Mouse (Mus musculus) thymus, adult 2 months (tissue): ENCODE results near the gene Gm4181. TPM values are rescaled to one million over a fixed set of nuclear protein-coding genes. Genes with fewer than 3 reads are reported as not detected.
"Not testable (repeated sequence)": the region's sequence is repeated elsewhere in the genome, so short reads cannot be mapped to it uniquely, and the experiment has no call there.

ENCODE experiments used
- DNase-seq: peaks from one replicate; pipeline ENCODE4 v3.0.0; 2021
- H3K27ac ChIP-seq: fragments of 200-500 bp; 2 replicates; pipeline ENCODE4 v1.5.1; 2012; ENCODE audit warnings: low read length, control low read depth; ENCODE audit not compliant: control insufficient read depth, insufficient read depth
- H3K27me3 ChIP-seq: fragments of 200-500 bp; 2 replicates; pipeline ENCODE4 v1.6.1; 2012; ENCODE audit warnings: mild to moderate bottlenecking, low read length, moderate library complexity, mixed read lengths; ENCODE audit not compliant: control insufficient read depth, insufficient read depth
- H3K36me3 ChIP-seq: fragments of 200-500 bp; 2 replicates; pipeline ENCODE4 v1.6.1; 2012; ENCODE audit warnings: mild to moderate bottlenecking, low read length, moderate library complexity; ENCODE audit not compliant: control insufficient read depth, insufficient read depth
- H3K4me1 ChIP-seq: fragments of 200-500 bp; replicated peaks from 2 replicates; pipeline ENCODE4 v1.6.1; 2012; ENCODE audit warnings: low read length; ENCODE audit not compliant: control insufficient read depth, insufficient read depth
- H3K4me3 ChIP-seq: fragments of 200-500 bp; 2 replicates; pipeline ENCODE4 v1.5.1; 2012; ENCODE audit warnings: mild to moderate bottlenecking, low read length, control low read depth, moderate library complexity; ENCODE audit not compliant: control insufficient read depth, insufficient read depth
- CTCF ChIP-seq: fragments of 200-500 bp; IDR thresholded peaks from 2 replicates; pipeline ENCODE4 v1.5.1; 2012; ENCODE audit warnings: mild to moderate bottlenecking, control low read depth, low read length, moderate library complexity, borderline replicate concordance; ENCODE audit not compliant: control insufficient read depth, poor library complexity, insufficient read depth; ENCODE audit errors: extremely low read depth
- POLR2A ChIP-seq: fragments of 200-500 bp; IDR thresholded peaks from 2 replicates; pipeline ENCODE4 v1.6.1; 2012; ENCODE audit warnings: mild to moderate bottlenecking, low read length, control low read depth, moderate library complexity; ENCODE audit not compliant: control insufficient read depth, poor library complexity, insufficient read depth; ENCODE audit errors: extremely low read depth
- WGBS: fragments of 180-500 bp; shearing (Covaris S2); methylation state at CpG from one replicate; pipeline ENCODE4 v1.1.7; 2018; 5-methylcytosine and 5-hydroxymethylcytosine counted together
- polyA plus RNA-seq: library from polyadenylated mRNA; depleted of rRNA; stranded (reverse); fragments of >200 nt; gene quantifications from 2 replicates; pipeline ENCODE4 v1.2.3, GENCODE M21; 2012; rRNA removed

Gene Gm4181
- not detected in 2 replicates for polyA plus RNA-seq

- not testable (repeated sequence) for H3K27me3 ChIP-seq, DNase-seq, H3K4me1 ChIP-seq, H3K4me3 ChIP-seq, H3K27ac ChIP-seq, H3K36me3 ChIP-seq
- WGBS, result 94% methylated on average over 1 of the region's 1 CpGs
Measured at GRCm38 (mm10) chr14:51635566-51635965, at the start of gene Gm4181. Gene Gm4181 (minus strand): TSS chr14:51635666.

DNA sequence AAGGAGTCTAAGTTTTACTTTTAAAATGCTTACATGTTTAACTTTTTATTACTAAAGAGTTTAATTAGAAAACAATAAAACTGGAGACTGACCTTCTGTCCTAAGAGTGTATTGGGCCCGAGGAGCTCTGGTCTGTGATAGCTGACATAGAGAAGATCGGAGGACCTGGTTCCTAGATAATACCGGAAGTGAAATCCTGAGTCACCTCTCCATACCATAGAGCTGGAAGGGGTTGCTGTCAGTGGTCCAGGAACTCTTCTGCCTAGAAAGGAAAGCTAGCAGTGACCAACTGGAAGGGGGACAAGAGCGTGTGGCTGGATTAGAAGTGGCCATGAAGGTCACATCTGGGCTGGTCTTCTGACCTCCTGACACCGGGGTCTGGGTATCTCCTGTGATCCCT, 41.8 kb upstream of the Gm4181 start:
- TF ChIP-seq POLR2A, result no peak
- no peak for TF ChIP-seq CTCF

GRCm38 (mm10) chr14:51632426-51632825, 3.0 kb downstream of the Gm4181 start:
- not testable (repeated sequence) for H3K27ac ChIP-seq, H3K36me3 ChIP-seq, H3K27me3 ChIP-seq, H3K4me1 ChIP-seq, H3K4me3 ChIP-seq
- 97% methylated on average over 1 of the region's 1 CpGs for WGBS
- peak; percentile 14 for DNase-seq

More for the DNA sequence above, 41.8 kb upstream of the Gm4181 start:
- Histone ChIP-seq H3K4me1 (no peaks in the 10 kb centered on the region), H3K27ac (no peak overlapping the region), H3K4me3 (no peak overlapping the region), H3K27me3 (no peaks in the 10 kb centered on the region), H3K36me3 (no peaks in the 10 kb centered on the region)
- WGBS, result 95% methylated on average over 5 of the region's 5 CpGs
- no peak for DNase-seq

DNA sequence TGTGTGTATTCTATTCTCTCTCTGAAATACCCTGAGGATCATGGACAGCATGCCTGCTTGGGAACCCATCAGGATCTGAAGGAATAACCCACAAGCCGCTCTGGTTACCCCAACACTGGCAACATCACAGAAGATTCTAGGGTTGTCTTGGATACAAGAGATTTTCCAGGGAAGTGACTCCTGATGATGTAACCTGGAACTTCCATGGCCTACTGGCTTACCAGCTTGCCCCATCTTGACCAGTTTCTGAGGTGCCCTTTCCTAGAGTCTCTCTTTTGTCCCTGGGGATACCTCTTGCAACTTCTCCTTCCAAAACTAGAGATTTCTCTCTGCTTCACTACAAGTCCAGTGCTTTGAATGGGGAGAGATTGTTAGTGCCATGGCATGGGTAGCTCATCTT, 24.3 kb downstream of the Gm4181 start, which contains the start of gene Gm17078:
Gene Gm17078 (minus strand): TSS at position 101 of the 400 bp plus-strand sequence.
- TF ChIP-seq CTCF, result no peak
- no peak for TF ChIP-seq POLR2A
- 97% methylated on average over 1 of the region's 1 CpGs for WGBS
- H3K27me3 ChIP-seq, result no peaks in the 10 kb centered on the region
- H3K27ac ChIP-seq, result no peak within 1 kb of the TSS
- no peak for DNase-seq
- H3K36me3 ChIP-seq, result no peaks in the 10 kb centered on the region
- H3K4me3 ChIP-seq, result no peak within 1 kb of the TSS
- no peaks in the 10 kb centered on the region for H3K4me1 ChIP-seq

DNA sequence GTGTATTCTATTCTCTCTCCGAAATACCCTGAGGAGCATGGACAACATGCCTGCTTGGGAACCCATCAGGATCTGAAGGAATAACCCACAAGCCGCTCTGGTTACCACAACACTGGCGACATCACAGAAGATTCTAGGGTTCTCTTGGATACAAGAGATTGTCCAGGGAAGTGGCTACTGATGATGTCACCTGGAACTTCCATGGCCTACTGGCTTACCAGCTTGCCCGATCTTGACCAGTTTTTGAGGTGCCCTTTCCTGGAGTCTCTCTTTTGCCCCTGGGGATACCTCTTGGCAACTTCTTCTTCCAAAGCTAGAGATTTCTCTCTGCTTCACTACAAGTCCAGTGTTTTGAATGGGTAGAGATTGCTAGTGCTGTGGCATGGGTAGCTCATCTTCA, 43.4 kb downstream of the Gm4181 start, which contains the start of gene Gm17174:
Gene Gm17174 (minus strand): TSS at position 101 of the 400 bp plus-strand sequence.
- not testable (repeated sequence) for H3K27me3 ChIP-seq, H3K4me3 ChIP-seq, H3K36me3 ChIP-seq, H3K27ac ChIP-seq, H3K4me1 ChIP-seq, DNase-seq
- WGBS, result 98% methylated on average over 4 of the region's 4 CpGs

Other genes starting within 250 kb of the Gm4181 start
- gene Vmn2r88, start 224.8 kb downstream of the Gm4181 start, polyA plus RNA-seq, result not detected in 2 replicates
- gene Vmn2r89, start 183.8 kb downstream of the Gm4181 start, polyA plus RNA-seq, result not detected in 2 replicates
- gene Gm5622, start 82.9 kb downstream of the Gm4181 start, polyA plus RNA-seq, result not detected in 2 replicates
- not detected in 2 replicates for gene Gm17175, start 61.6 kb downstream of the Gm4181 start, polyA plus RNA-seq
- gene Gm17174, start 43.5 kb downstream of the Gm4181 start, polyA plus RNA-seq, result not detected in 2 replicates
- not detected in 2 replicates for gene Gm17078, start 24.4 kb downstream of the Gm4181 start, polyA plus RNA-seq
- gene Gm17079, start 59.8 kb upstream of the Gm4181 start, polyA plus RNA-seq, result not detected in 2 replicates
- gene Gm5800, start 81.5 kb upstream of the Gm4181 start, polyA plus RNA-seq, result not detected in 2 replicates
- 1.0 and 2.1 TPM in 2 replicates for gene Ang4, start 137.9 kb upstream of the Gm4181 start, polyA plus RNA-seq
- not detected in 2 replicates for gene AY358078, start 164.4 kb upstream of the Gm4181 start, polyA plus RNA-seq
- 0.82 and 1.8 TPM in 2 replicates for gene Ear6, start 218.0 kb upstream of the Gm4181 start, polyA plus RNA-seq
- gene Mettl17, start 249.2 kb upstream of the Gm4181 start, polyA plus RNA-seq, result 50.4 and 56.7 TPM in 2 replicates